Mouse (Mus musculus): ENCODE measurements around the gene Serp2. TPM values are rescaled to one million over a fixed set of nuclear protein-coding genes. Genes with fewer than 3 reads are reported as not detected.

Gene Serp2
- total RNA-seq (2014; rRNA removed; ENCODE audit: low replicate concordance) = 0.54 and 7.2 TPM in 2 replicates
- 2.3 and 3.1 TPM in 2 replicates for polyA plus RNA-seq (2015; fragmentation: Nextera tagmentation; extraction: Ambion mirVana)

DNA sequence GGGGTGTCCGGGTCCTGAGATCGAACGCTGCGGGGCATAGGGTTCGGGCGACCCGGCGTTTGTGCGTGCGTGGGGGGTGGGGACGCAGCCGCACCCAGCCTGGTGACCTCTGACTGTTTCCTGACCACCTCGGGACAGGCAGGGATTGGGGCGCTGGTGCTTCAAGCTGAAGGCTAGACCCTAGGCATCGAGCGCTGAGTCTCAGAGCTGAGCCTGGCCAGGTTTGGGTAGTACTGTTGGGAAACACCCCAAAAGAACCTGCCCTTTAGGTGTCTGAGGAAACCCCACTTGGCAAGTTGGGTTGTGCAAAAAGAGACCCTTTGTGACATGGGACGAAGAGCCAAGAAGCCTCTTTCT lies at the start of gene Serp2:
Serp2 (minus strand) TSS at position 38 of the 357 bp plus-strand sequence.
- Histone ChIP-seq H3K4me3 (ENCODE audit: low read depth, low read length) (peak within 1 kb of the TSS; percentile 54), H3K4me2 (ENCODE audit: low read depth, low read length) (peak within 1 kb of the TSS; percentile 94), H3K9me3 (replicated peaks; ENCODE audit: control insufficient read depth, low read length) (no peaks in the 10 kb centered on the region), H3K27ac (ENCODE audit: low read depth) (peak within 1 kb of the TSS; percentile 27; the same call in 1 of the 2 replicates), H3K9ac (replicated peaks; ENCODE audit: low read depth, low read length) (peak within 1 kb of the TSS; percentile 51), H3K27me3 (ENCODE audit: control insufficient read depth, insufficient read depth, low read length) (peaks cover 9% of the 10 kb centered on the region; the same call in 1 of the 2 replicates), H3K36me3 (replicated peaks; ENCODE audit: control insufficient read depth, insufficient read depth, low read length) (no peaks in the 10 kb centered on the region), H3K4me1 (ENCODE audit: control insufficient read depth, insufficient read depth) (0 out of 2 replicates have a peak, but pooled peaks cover 14% of the 10 kb centered on the region)
- DNase-seq (ENCODE audit: low spot score) = no peak
- WGBS = 12% methylated on average over 17 of the region's 17 CpGs
- TF ChIP-seq EP300 (IDR thresholded peaks at IDR 0.05; ENCODE audit: low read depth) = no peak
- TF ChIP-seq CTCF (IDR thresholded peaks at IDR 0.05; ENCODE audit: low read depth) = no peak
- ATAC-seq (ENCODE audit: insufficient read depth, low read depth) = no peak; the same call in 1 of the 2 replicates

GRCm38 (mm10) chr14:76605931-76606534 lies 49.3 kb upstream of the Serp2 start:
- H3K27ac ChIP-seq (ENCODE audit: low read depth) = no peak overlapping the region
- no peaks in the 10 kb centered on the region for H3K27me3 ChIP-seq (ENCODE audit: control insufficient read depth, insufficient read depth, low read length)
- ATAC-seq (ENCODE audit: insufficient read depth, low read depth) (no peak), DNase-seq (ENCODE audit: low spot score) (no peak)
- WGBS = 74% methylated on average over 13 of the region's 13 CpGs
- H3K9ac ChIP-seq (replicated peaks; ENCODE audit: low read depth, low read length) = no peak overlapping the region
- TF ChIP-seq CTCF (IDR thresholded peaks at IDR 0.05; ENCODE audit: low read depth) (no peak), EP300 (IDR thresholded peaks at IDR 0.05; ENCODE audit: low read depth) (no peak)
- no peaks in the 10 kb centered on the region for H3K36me3 ChIP-seq (replicated peaks; ENCODE audit: control insufficient read depth, insufficient read depth, low read length)
- H3K4me1 ChIP-seq (ENCODE audit: control insufficient read depth, insufficient read depth) = no peaks in the 10 kb centered on the region; the same call in 1 of the 2 replicates
- H3K9me3 ChIP-seq (replicated peaks; ENCODE audit: control insufficient read depth, low read length) = no peaks in the 10 kb centered on the region
- H3K4me3 ChIP-seq (ENCODE audit: low read depth, low read length) = no peak overlapping the region
- H3K4me2 ChIP-seq (ENCODE audit: low read depth, low read length) = no peak overlapping the region

- ATAC-seq (ENCODE audit: insufficient read depth, low read depth) = no peak
These were observed 47.3 kb upstream of the Serp2 start for GRCm38 (mm10) chr14:76604012-76604411.

GRCm38 (mm10) chr14:76601654-76602053 lies 45.0 kb upstream of the Serp2 start:
- TF ChIP-seq CTCF (IDR thresholded peaks at IDR 0.05; ENCODE audit: low read depth) (no peak), EP300 (IDR thresholded peaks at IDR 0.05; ENCODE audit: low read depth) (no peak)
- WGBS = 78% methylated on average over 4 of the region's 4 CpGs
- no peak for ATAC-seq (ENCODE audit: insufficient read depth, low read depth)

More at GRCm38 (mm10) chr14:76604012-76604411, 47.3 kb upstream of the Serp2 start:
- Histone ChIP-seq H3K36me3 (replicated peaks; ENCODE audit: control insufficient read depth, insufficient read depth, low read length) (no peaks in the 10 kb centered on the region), H3K4me3 (ENCODE audit: low read depth, low read length) (no peak overlapping the region), H3K4me1 (ENCODE audit: control insufficient read depth, insufficient read depth) (peaks cover 2% of the 10 kb centered on the region; the same call in 1 of the 2 replicates), H3K9ac (replicated peaks; ENCODE audit: low read depth, low read length) (no peak overlapping the region), H3K27ac (ENCODE audit: low read depth) (no peak overlapping the region), H3K27me3 (ENCODE audit: control insufficient read depth, insufficient read depth, low read length) (no peaks in the 10 kb centered on the region), H3K9me3 (replicated peaks; ENCODE audit: control insufficient read depth, low read length) (no peaks in the 10 kb centered on the region), H3K4me2 (ENCODE audit: low read depth, low read length) (no peak overlapping the region)
- DNase-seq (ENCODE audit: low spot score) = no peak
- 77% methylated on average over 6 of the region's 6 CpGs for WGBS
- TF ChIP-seq EP300 (IDR thresholded peaks at IDR 0.05; ENCODE audit: low read depth) (no peak), CTCF (IDR thresholded peaks at IDR 0.05; ENCODE audit: low read depth) (no peak)

DNA sequence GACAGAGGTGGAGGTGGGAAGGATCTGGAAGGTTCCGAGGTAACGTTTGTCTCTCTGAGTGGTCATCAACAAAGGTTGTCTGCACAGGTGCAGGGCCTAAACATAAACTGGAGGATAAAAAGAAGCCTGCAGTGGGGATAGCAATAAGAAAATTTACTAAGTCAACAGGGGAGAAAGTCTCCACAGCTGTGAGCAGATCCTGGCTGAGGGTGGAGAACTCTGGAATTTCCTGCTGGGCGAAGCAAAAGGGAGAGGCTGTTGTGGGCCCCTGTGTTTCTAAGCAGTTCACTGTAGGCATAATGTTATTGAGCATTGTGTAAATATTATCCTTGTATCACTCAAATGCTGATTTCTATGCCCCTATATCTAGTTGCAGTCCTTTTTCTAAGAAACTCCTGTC lies 43.7 kb upstream of the Serp2 start:
- Histone ChIP-seq H3K4me2 (ENCODE audit: low read depth, low read length) (no peak overlapping the region), H3K4me3 (ENCODE audit: low read depth, low read length) (no peak overlapping the region), H3K27ac (ENCODE audit: low read depth) (no peak overlapping the region), H3K9ac (replicated peaks; ENCODE audit: low read depth, low read length) (no peak overlapping the region), H3K4me1 (ENCODE audit: control insufficient read depth, insufficient read depth) (peaks cover 10% of the 10 kb centered on the region), H3K9me3 (replicated peaks; ENCODE audit: control insufficient read depth, low read length) (no peaks in the 10 kb centered on the region), H3K27me3 (ENCODE audit: control insufficient read depth, insufficient read depth, low read length) (no peaks in the 10 kb centered on the region), H3K36me3 (replicated peaks; ENCODE audit: control insufficient read depth, insufficient read depth, low read length) (no peaks in the 10 kb centered on the region)
- no peak for TF ChIP-seq EP300 (IDR thresholded peaks at IDR 0.05; ENCODE audit: low read depth)
- TF ChIP-seq CTCF (IDR thresholded peaks at IDR 0.05; ENCODE audit: low read depth) = no peak
- 77% methylated on average over 3 of the region's 3 CpGs for WGBS
- ATAC-seq (ENCODE audit: insufficient read depth, low read depth) (no peak), DNase-seq (ENCODE audit: low spot score) (no peak)

More at GRCm38 (mm10) chr14:76601654-76602053, 45.0 kb upstream of the Serp2 start:
- no peaks in the 10 kb centered on the region for H3K36me3 ChIP-seq (replicated peaks; ENCODE audit: control insufficient read depth, insufficient read depth, low read length)
- peaks cover 10% of the 10 kb centered on the region for H3K4me1 ChIP-seq (ENCODE audit: control insufficient read depth, insufficient read depth)
- no peak overlapping the region for H3K4me3 ChIP-seq (ENCODE audit: low read depth, low read length)
- H3K4me2 ChIP-seq (ENCODE audit: low read depth, low read length) = no peak overlapping the region
- no peaks in the 10 kb centered on the region for H3K27me3 ChIP-seq (ENCODE audit: control insufficient read depth, insufficient read depth, low read length)
- H3K9ac ChIP-seq (replicated peaks; ENCODE audit: low read depth, low read length) = no peak overlapping the region
- no peak overlapping the region for H3K27ac ChIP-seq (ENCODE audit: low read depth)
- no peaks in the 10 kb centered on the region for H3K9me3 ChIP-seq (replicated peaks; ENCODE audit: control insufficient read depth, low read length)
- DNase-seq (ENCODE audit: low spot score) = no peak

Data from heart, postnatal 0 days (tissue).